Mouse (Mus musculus) CH12F3 (cell line): ENCODE data around the gene Trim47.
"Not testable (repeated sequence)": the region's sequence is repeated elsewhere in the genome, so short reads cannot be mapped to it uniquely, and the experiment has no call there.

Source experiments
- in situ Hi-C: fragments of 300-500 bp; cut with MboI; formaldehyde crosslinking; loops from 2 replicates; pipeline ENCODE4 v1.14.3; 2020; ENCODE audit warnings: low sequenced_read_pairs

Trim47 gene

DNA sequence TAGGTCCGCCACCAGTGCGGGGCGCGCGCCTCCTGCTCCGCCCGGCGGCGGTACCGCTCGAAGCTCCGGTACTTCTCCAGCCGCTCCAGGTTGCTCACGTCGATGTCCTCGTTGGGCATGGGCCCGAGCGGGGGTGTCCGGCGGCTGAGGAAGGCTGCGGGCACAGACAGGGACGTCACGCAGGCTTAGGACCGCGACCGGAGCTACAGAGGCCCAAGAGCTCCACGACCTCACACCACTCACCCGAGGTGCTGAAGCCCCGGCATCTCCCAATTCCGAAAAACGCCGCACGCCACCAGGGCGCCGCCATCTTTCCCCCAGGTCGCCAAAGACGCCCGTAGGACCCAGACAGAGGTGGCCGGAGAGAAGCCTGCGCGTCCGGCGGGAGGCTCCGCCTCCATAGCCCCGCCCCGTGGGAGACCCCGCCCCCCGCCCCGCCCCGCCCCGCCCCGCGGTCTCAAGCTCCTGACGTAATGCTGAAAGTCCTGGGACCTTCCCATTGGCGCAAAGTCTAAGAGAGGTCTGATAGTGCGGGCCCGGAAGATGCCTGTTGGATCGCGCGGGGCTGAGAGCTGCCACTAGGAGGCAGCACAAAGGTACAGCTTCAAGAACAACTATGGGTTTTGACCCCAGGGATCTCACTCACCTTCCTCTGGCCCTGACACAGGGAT, 11.6 kb upstream of the Trim47 start, which contains the start of gene Mrpl38:
Gene Mrpl38, minus strand, starts transcription at position 401 of the 671 bp plus-strand sequence.
- in situ Hi-C loops = no loop called here

GRCm38 (mm10) chr11:116138096-116138467, 11.1 kb upstream of the Trim47 start:
- in situ Hi-C loops = no loop called here

DNA sequence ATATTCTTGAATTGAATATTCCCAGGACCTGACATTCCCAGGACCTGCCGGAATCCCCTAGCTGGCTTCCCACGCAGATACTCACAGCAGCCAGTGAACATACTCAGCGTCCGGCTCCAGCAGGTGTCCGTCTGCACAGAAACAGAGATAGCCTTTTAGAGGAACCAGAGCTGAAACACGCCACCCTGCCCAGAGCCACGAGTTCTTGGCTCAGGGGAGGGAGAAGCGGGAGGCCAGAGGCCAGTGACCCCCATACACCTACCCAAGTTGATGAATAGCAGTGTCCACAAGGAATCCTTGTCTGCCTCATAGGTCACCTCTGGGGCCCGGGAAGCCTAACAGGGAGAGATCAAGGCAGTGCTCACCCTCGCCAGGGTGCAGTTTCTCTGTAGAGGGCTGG, 7.2 kb upstream of the Trim47 start:
- in situ Hi-C loops = no loop called here

GRCm38 (mm10) chr11:116133497-116133896, 6.5 kb upstream of the Trim47 start:
- in situ Hi-C loops = no loop called here

GRCm38 (mm10) chr11:116132366-116133333, 5.6 kb upstream of the Trim47 start:
- in situ Hi-C loops = no loop called here

GRCm38 (mm10) chr11:116131349-116132170, 4.5 kb upstream of the Trim47 start:
- in situ Hi-C loops = no loop called here

GRCm38 (mm10) chr11:116130488-116131205, 3.6 kb upstream of the Trim47 start, which contains the start of gene Trim65:
TSS of gene Trim65 (minus strand) at chr11:116131128.
- in situ Hi-C loops = no loop called here

DNA sequence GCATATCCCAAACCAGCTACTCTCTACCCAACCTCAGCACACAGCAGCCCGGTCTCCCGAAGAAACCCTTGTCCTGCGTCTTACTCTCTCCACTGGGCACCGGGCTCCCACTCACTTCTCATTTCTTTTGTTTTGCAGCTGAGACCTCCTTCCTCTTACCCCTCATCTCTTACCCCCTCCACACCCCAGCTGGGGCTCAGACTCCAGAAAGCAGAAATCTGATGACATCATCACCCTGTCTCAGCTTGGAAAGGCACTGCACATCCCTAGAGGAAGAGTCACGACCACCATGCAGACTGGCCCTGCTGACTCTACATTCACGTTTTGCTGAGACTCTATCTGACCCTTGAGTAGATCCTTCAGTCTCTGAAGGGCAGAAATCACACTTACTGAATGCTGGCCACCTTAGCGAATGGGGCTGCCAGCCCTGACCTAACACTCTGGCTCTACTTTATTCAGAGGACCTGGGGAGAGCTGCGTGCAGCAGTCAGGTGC, 3.0 kb upstream of the Trim47 start:
- in situ Hi-C loops = no loop called here

DNA sequence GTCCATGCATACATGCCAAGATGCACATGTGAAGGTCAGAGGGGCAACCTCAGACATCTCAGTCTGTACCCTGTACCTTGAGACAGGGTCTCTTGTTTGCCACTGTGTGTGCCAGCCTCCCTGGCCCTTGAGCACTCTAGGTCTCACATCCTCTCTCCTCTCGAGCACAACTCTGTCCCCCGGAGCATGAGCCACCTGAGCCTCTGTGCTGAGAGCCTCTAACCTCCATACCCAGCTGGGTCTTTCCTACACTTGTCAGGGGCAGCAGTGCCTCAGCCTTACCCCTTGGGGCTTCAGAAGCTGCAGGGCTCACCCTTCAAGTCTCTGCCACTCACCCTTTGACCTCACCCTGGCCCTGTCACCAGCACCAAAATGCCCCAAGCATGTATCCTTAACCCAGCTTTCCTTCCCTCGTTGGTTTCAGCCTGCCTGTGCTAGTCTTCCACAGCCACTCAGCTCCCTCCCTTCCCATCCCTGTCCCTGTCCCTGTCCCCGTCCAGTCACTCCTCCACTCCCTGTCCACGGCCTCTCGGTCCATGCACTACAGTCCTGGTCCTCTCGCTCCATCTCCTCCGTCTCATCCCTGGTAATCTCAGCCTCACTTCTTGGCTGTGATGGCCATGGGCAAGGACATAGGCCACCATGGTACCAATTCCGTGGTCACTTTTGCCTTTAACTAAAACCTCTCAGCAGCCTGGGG, 2.2 kb upstream of the Trim47 start:
- in situ Hi-C loops = no loop called here

DNA sequence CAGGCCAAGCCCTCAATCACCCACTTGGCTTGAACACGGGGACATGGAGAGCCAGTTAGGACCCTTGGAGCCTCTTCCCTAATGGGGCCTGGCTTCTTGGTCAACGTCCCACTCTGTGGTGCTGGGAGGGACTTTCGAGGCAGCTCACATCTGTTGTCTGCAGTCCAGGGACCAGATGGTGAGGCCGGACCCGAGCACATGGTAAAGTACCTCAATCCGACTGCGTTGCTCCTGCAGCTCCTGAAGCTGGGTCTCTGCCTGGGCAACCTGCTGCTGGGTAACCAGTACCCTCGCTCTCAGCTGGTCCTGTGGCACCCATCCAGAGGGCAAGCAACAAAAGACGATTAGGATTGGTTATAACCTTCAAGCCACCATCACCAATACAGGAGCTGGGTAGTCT, 976 bp upstream of the Trim47 start:
- in situ Hi-C loops = no loop called here

GRCm38 (mm10) chr11:116126261-116126660, 749 bp downstream of the Trim47 start:
- in situ Hi-C loops = no loop called here

DNA sequence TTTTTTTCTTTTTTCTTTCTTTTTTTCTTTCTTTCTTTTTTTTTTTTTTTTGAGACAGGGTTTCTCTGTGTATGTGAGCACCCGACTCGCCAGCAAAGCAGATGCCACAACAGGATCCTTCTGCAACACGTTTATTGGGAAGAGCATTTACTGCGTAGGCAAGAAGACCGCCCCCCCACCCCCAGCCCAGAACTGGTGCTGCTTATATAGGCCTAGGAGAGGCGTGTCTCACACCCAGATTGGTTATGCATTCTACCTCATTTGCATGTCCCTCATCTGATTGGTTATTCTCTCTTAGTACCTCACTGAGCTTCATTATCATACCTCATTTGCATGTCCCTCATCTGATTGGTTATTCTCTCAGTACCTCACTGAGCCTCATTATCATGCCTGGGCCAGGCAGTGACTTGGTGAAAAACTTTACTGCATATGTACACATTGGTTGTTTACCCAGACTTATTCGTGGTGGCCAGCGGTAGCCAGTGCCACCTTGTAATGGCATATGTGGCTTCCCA, 5.2 kb downstream of the Trim47 start:
- in situ Hi-C loops = not testable (repeated sequence)

DNA sequence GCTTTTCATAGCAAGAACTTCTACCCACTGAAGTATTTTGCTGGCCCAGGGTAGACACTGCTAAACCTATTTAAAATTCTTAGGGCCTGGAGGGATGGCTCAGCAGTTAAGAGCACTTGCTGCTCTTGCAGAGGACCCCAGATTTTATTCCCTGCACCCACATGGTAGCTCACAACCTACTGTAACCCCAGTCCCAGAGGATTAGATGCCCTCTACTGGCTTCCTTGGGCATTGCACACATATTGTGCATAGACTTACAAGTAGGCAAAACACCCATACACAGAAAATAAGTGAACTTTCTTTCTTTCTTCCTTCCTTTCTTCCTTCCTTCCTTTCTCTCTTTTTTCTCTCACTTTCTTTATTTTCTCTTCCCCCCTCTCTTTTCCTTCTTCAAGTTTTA, 9.2 kb downstream of the Trim47 start:
- in situ Hi-C loops = no loop called here

DNA sequence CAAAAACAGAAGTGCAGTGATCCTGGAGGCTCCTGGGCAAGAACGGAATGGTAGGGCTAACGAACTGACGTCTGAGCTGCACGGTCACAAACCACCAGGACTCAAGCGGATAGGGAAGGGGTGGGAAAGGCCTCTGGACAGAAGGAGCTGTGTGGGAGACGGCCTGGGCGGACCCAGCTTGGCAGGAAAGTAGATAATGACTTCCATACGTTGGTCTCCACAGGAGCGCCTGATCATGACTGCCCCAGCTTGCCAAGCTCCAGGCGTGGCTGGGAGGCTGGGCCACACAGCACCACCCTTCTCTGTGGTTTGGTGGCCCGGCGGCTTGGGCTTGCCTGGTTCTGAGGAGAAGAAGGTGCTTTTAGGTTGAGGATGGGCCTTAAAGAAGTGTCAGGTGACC, 9.8 kb downstream of the Trim47 start:
- in situ Hi-C loops = no loop called here

GRCm38 (mm10) chr11:116111611-116112203, 15.3 kb downstream of the Trim47 start:
- in situ Hi-C loops = no loop called here

GRCm38 (mm10) chr11:116111067-116111466, 15.9 kb downstream of the Trim47 start:
- in situ Hi-C loops = no loop called here

DNA sequence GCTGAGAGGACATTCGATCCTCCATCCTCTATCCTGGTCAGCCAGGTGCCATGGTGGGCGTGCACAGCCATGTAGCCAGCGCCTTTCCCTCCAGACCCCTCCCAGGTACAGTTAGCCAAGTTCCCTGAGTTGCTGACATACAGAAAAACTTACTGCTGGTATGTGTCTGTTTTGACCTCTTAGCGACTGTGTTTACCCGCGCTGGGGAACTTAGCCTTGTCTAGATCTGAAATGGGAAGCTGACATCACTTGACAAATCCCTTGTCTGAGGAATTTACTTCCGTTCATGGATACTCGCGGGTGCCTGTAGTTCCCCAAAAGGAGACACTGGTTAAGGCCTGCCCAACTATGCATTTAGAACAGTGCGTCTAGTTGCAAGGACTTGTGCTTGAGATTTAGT, 16.5 kb downstream of the Trim47 start:
- in situ Hi-C loops = no loop called here

GRCm38 (mm10) chr11:116110131-116110530, 16.9 kb downstream of the Trim47 start:
- in situ Hi-C loops = no loop called here

- in situ Hi-C loops = no loop called here
Measured at GRCm38 (mm10) chr11:116109441-116110081, 17.4 kb downstream of the Trim47 start.
